Mouse (Mus musculus) lung, embryonic 16.5 days (tissue): ENCODE data around the gene Cep41. TPM values are rescaled to one million over a fixed set of nuclear protein-coding genes. Genes with fewer than 3 reads are reported as not detected.

Experiments used
- ATAC-seq: fragments of 200-750 bp; cut with Nextera tagmentation; 2 replicates; pipeline ENCODE4 v1.8.0; 2017; ENCODE audit warnings: low read depth, mild to moderate bottlenecking, moderate library complexity
- H3K27ac ChIP-seq: fragments of 300-500 bp; sonication (generic); 2 replicates; pipeline ENCODE4 v1.5.1; 2014; ENCODE audit warnings: mild to moderate bottlenecking, control low read depth, low read length
- H3K27me3 ChIP-seq: fragments of 300-500 bp; sonication (generic); 2 replicates; pipeline ENCODE4 v1.6.1; 2014; ENCODE audit warnings: low read depth, low read length, mixed read lengths; ENCODE audit not compliant: control insufficient read depth, insufficient read depth
- H3K36me3 ChIP-seq: fragments of 300-500 bp; sonication (generic); 2 replicates; pipeline ENCODE4 v1.6.1; 2014; ENCODE audit warnings: low read length; ENCODE audit not compliant: control insufficient read depth, insufficient read depth
- H3K4me1 ChIP-seq: fragments of 300-500 bp; sonication (generic); replicated peaks from 2 replicates; pipeline ENCODE4 v1.6.1; 2014; ENCODE audit warnings: low read length, mixed read lengths; ENCODE audit not compliant: control insufficient read depth, insufficient read depth
- H3K4me2 ChIP-seq: fragments of 300-500 bp; sonication (generic); 2 replicates; pipeline ENCODE4 v1.6.1; 2014; ENCODE audit warnings: low read depth, low read length, control low read depth
- H3K4me3 ChIP-seq: fragments of 300-500 bp; sonication (generic); 2 replicates; pipeline ENCODE4 v1.5.1; 2014; ENCODE audit warnings: mild to moderate bottlenecking, low read length, control low read depth
- H3K9ac ChIP-seq: fragments of 300-500 bp; sonication (generic); 2 replicates; pipeline ENCODE4 v1.6.1; 2014; ENCODE audit warnings: low read length, control low read depth
- H3K9me3 ChIP-seq: fragments of 300-500 bp; sonication (generic); 2 replicates; pipeline ENCODE4 v1.6.1; 2016; ENCODE audit warnings: low read length; ENCODE audit not compliant: control insufficient read depth
- WGBS: fragments of 180-500 bp; shearing (Covaris S2); extraction: QIAGEN DNeasy Blood & Tissue Kit; methylation state at CpG from one replicate; pipeline ENCODE4 v1.1.7; 2014; 5-methylcytosine and 5-hydroxymethylcytosine counted together
- polyA plus RNA-seq: library from polyadenylated mRNA; unstranded; fragments of >200 nt; fragmentation: Nextera tagmentation; extraction: Ambion mirVana; gene quantifications from 2 replicates; pipeline ENCODE4 v1.2.1, GENCODE M21; 2015

Gene Cep41
- polyA plus RNA-seq, 1 experiment from 2014 or later = 16.0 TPM

GRCm38 (mm10) chr6:30629989-30630388 is 63.6 kb downstream of the Cep41 start:
- H3K9me3 ChIP-seq = no peaks in the 10 kb centered on the region
- H3K9ac ChIP-seq = no peak overlapping the region
- WGBS = 85% methylated on average over 1 of the region's 1 CpGs
- 0 out of 2 replicates have a peak, but pooled peaks cover 5% of the 10 kb centered on the region for H3K4me1 ChIP-seq
- H3K27ac ChIP-seq = no peak overlapping the region
- no peak overlapping the region for H3K4me2 ChIP-seq
- H3K4me3 ChIP-seq = no peak overlapping the region
- no peaks in the 10 kb centered on the region for H3K36me3 ChIP-seq
- ATAC-seq = no peak
- H3K27me3 ChIP-seq = no peaks in the 10 kb centered on the region

GRCm38 (mm10) chr6:30628152-30628551 is 65.4 kb downstream of the Cep41 start:
- Histone ChIP-seq H3K4me3 (no peak overlapping the region), H3K4me2 (no peak overlapping the region), H3K4me1 (no peaks in the 10 kb centered on the region), H3K27ac (no peak overlapping the region), H3K9ac (no peak overlapping the region), H3K27me3 (no peaks in the 10 kb centered on the region), H3K9me3 (no peaks in the 10 kb centered on the region), H3K36me3 (no peaks in the 10 kb centered on the region)
- 29% methylated on average over 6 of the region's 6 CpGs for WGBS
- no peak for ATAC-seq

GRCm38 (mm10) chr6:30624763-30625162 is 68.8 kb downstream of the Cep41 start:
- Histone ChIP-seq H3K4me2 (no peak overlapping the region), H3K27me3 (no peaks in the 10 kb centered on the region), H3K9me3 (no peaks in the 10 kb centered on the region), H3K4me3 (no peak overlapping the region), H3K4me1 (peaks cover 3% of the 10 kb centered on the region), H3K36me3 (no peaks in the 10 kb centered on the region), H3K27ac (no peak overlapping the region), H3K9ac (no peak overlapping the region)
- no peak for ATAC-seq
- 80% methylated on average over 9 of the region's 9 CpGs for WGBS

- no peak overlapping the region for H3K4me2 ChIP-seq
- no peaks in the 10 kb centered on the region for H3K27me3 ChIP-seq
- 35% methylated on average over 4 of the region's 4 CpGs for WGBS
- H3K36me3 ChIP-seq = no peaks in the 10 kb centered on the region
- no peak overlapping the region for H3K9ac ChIP-seq
- peak; percentile 84 for ATAC-seq
- no peaks in the 10 kb centered on the region for H3K9me3 ChIP-seq
- H3K4me3 ChIP-seq = no peak overlapping the region
- peak overlapping the region; percentile 72 for H3K27ac ChIP-seq
- peaks cover 13% of the 10 kb centered on the region for H3K4me1 ChIP-seq
These were observed 71.6 kb downstream of the Cep41 start for GRCm38 (mm10) chr6:30621986-30622389.

GRCm38 (mm10) chr6:30620994-30621393 is 72.6 kb downstream of the Cep41 start:
- ATAC-seq = no peak
- no peaks in the 10 kb centered on the region for H3K36me3 ChIP-seq
- H3K4me1 ChIP-seq = peaks cover 22% of the 10 kb centered on the region
- H3K27ac ChIP-seq = peak overlapping the region; percentile 73
- no peaks in the 10 kb centered on the region for H3K9me3 ChIP-seq
- H3K4me2 ChIP-seq = no peak overlapping the region
- WGBS = 78% methylated on average over 6 of the region's 6 CpGs
- H3K4me3 ChIP-seq = no peak overlapping the region
- H3K9ac ChIP-seq = no peak overlapping the region
- no peaks in the 10 kb centered on the region for H3K27me3 ChIP-seq

- H3K4me2 ChIP-seq = no peak overlapping the region
- H3K4me1 ChIP-seq = peaks cover 22% of the 10 kb centered on the region
- H3K36me3 ChIP-seq = no peaks in the 10 kb centered on the region
- H3K27ac ChIP-seq = peak overlapping the region; percentile 73; the same call in 1 of the 2 replicates
- 74% methylated on average over 4 of the region's 4 CpGs for WGBS
- H3K9me3 ChIP-seq = no peaks in the 10 kb centered on the region
- no peak for ATAC-seq
- no peaks in the 10 kb centered on the region for H3K27me3 ChIP-seq
- no peak overlapping the region for H3K9ac ChIP-seq
- H3K4me3 ChIP-seq = no peak overlapping the region
These were observed 73.0 kb downstream of the Cep41 start for GRCm38 (mm10) chr6:30620591-30620990.

- no peak for ATAC-seq
- H3K27ac ChIP-seq = no peak overlapping the region
- no peak overlapping the region for H3K4me3 ChIP-seq
- 90% methylated on average over 5 of the region's 5 CpGs for WGBS
- H3K9me3 ChIP-seq = no peaks in the 10 kb centered on the region
- no peak overlapping the region for H3K9ac ChIP-seq
- no peaks in the 10 kb centered on the region for H3K36me3 ChIP-seq
- no peak overlapping the region for H3K4me2 ChIP-seq
- H3K27me3 ChIP-seq = no peaks in the 10 kb centered on the region
- peaks cover 22% of the 10 kb centered on the region for H3K4me1 ChIP-seq
These were observed 73.9 kb downstream of the Cep41 start for GRCm38 (mm10) chr6:30619606-30620005.

GRCm38 (mm10) chr6:30618735-30619134 is 74.8 kb downstream of the Cep41 start:
- Histone ChIP-seq H3K27ac (0 out of 2 replicates have a peak overlapping the region, but pooled peaks have one; percentile 0), H3K4me1 (peaks cover 22% of the 10 kb centered on the region), H3K4me2 (no peak overlapping the region), H3K9me3 (no peaks in the 10 kb centered on the region), H3K4me3 (no peak overlapping the region), H3K36me3 (no peaks in the 10 kb centered on the region), H3K9ac (no peak overlapping the region), H3K27me3 (no peaks in the 10 kb centered on the region)
- no peak for ATAC-seq
- WGBS = 41% methylated on average over 6 of the region's 6 CpGs

GRCm38 (mm10) chr6:30617959-30618590 is 75.5 kb downstream of the Cep41 start:
- no peaks in the 10 kb centered on the region for H3K27me3 ChIP-seq
- peak overlapping the region; percentile 50 for H3K9ac ChIP-seq
- H3K9me3 ChIP-seq = no peaks in the 10 kb centered on the region
- peak overlapping the region; percentile 20; the same call in 1 of the 2 replicates for H3K4me3 ChIP-seq
- peak overlapping the region; percentile 46 for H3K4me2 ChIP-seq
- H3K36me3 ChIP-seq = no peaks in the 10 kb centered on the region
- ATAC-seq = peak; percentile 51
- 23% methylated on average over 18 of the region's 18 CpGs for WGBS
- peaks cover 22% of the 10 kb centered on the region for H3K4me1 ChIP-seq
- H3K27ac ChIP-seq = no peak overlapping the region; the same call in 1 of the 2 replicates
